Mouse (Mus musculus) spleen, embryonic (tissue): ENCODE measurements around the gene Jmy.

Source experiments
- CTCF ChIA-PET: fragments of 350-600 bp; sonication (Branson Sonifier 250); formaldehyde crosslinking; loops from one replicate; lab custom pipeline; 2022; lab: Charles Lee

Gene Jmy

GRCm38 (mm10) chr13:93380399-93381063, 119.1 kb downstream of the Jmy start:
- CTCF ChIA-PET, result no interaction called here
